Mouse (Mus musculus): ENCODE results near the gene Adrb1.

Adrb1 gene

GRCm38 (mm10) chr19:56691103-56691502, 30.9 kb upstream of the Adrb1 start:
- TF ChIP-seq GATA4 (IDR thresholded peaks at IDR 0.05; ENCODE audit: insufficient replicate concordance, low read length) = no peak

- TF ChIP-seq GATA4 (IDR thresholded peaks at IDR 0.05; ENCODE audit: insufficient replicate concordance, low read length) = no peak
Measured at GRCm38 (mm10) chr19:56692451-56692850, 29.5 kb upstream of the Adrb1 start.

DNA sequence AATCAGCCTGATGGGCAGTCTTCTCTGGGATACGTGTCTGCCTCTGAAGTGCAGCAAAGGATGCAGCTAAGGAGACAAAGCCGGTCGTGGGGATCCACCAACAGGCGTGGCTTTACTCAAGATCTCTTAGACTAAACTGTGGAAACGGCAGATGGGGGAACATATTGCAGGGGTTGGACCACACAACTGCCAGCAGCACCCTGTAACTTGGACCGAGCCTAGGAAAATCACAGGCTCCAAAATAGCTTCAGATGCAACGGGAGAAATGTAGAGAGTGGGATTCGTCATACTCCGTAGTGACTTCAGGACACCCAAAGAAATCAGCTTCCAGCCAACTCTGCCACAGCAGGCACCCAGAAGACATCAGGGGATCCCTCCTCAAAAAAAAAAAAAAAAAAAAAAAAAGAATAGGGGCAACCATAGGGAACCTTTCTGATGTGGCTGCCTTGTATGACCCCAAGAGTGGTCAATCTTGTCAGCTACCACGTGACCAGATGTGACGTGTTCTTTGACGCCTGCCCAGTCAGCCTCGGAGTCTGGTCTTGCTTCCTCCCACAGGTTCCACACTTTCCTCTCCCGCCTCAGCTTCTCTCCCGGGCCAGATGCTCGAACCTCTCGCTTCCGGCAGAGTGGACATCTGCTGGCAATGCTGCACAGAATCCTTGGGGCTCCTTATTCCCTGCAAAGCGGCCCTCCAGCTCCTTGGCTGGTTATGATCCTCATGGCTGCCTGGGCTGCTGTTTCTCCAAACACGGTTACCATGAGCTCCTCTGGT, 24.4 kb upstream of the Adrb1 start:
- TF ChIP-seq GATA4 (IDR thresholded peaks at IDR 0.05; ENCODE audit: insufficient replicate concordance, low read length) = no peak

GRCm38 (mm10) chr19:56700848-56701247, 21.2 kb upstream of the Adrb1 start:
- TF ChIP-seq GATA4 (IDR thresholded peaks at IDR 0.05; ENCODE audit: insufficient replicate concordance, low read length) = no peak

DNA sequence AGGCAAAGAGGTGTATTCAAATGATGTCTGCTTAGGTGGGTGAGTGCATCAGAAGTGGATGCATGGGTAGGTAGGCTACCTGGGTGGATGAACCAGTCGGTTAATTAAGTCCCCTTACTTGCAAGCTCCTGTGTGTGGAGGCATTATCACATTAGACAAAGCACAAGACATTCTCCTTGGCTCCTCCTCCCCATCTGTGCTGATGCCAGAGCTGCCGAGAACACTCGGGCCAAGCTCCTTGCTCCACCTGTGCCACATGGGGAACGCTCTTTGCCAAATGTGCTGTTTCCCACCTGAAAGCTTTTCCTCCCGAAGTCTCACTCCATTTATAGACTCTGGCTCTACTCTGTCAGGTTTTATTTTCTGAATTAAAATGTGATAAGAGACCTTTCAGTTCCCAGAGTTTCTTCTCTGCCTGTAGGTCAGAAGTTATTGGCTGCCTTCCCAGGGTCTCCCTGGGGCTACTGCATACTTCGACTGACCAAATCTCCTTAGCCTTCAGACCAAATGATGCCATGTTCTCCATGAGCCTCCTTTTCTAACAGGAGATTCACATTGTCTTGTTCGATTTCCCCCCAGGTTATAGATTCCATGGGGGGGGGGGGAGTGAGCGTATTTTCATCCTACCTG, 20.5 kb upstream of the Adrb1 start:
- no peak for TF ChIP-seq GATA4 (IDR thresholded peaks at IDR 0.05; ENCODE audit: insufficient replicate concordance, low read length)

- TF ChIP-seq GATA4 (IDR thresholded peaks at IDR 0.05; ENCODE audit: insufficient replicate concordance, low read length) = no peak
Measured at GRCm38 (mm10) chr19:56702039-56702438, 20.0 kb upstream of the Adrb1 start.

DNA sequence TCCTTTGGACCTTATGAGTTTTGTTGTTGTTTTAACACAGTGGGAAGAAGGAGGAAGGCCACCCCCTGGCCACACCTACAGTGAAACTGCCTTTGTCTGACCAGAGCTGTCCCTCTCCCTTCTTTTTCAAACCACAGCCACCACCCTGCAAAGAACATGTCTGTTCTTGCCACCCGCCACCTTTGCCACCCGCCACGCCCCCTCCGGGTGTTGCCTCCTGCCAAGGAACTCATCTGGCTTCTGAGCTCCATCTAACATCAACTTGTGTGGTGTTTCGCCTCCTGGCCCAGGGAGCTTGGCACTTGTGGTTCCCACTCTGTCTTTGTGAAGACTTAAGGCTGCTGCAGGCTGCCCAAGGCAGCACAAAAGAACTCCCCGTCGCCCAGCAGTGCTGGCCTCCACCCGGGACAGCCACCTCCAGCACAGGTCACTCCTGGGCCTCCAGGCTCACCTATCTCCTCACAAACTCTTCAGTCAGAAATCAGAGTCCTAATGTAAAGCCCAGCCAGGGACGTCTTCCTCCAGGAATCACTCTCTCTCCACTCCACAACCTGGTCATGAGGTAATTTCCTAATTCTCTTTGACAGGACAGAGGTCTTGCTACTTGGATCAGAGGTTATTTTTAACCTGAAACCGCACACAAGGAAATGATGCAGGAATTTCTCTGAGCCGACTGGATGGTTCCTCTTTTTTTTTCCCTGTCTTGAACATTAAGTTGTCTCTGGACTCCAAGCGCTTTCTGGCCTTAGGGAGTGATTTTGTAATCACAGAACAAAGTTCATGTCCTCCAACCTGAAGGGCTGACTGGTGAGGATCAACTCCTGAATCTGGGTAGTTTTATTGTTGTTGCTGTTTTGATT, 18.5 kb upstream of the Adrb1 start:
- TF ChIP-seq GATA4 (IDR thresholded peaks at IDR 0.05; ENCODE audit: insufficient replicate concordance, low read length) = no peak

DNA sequence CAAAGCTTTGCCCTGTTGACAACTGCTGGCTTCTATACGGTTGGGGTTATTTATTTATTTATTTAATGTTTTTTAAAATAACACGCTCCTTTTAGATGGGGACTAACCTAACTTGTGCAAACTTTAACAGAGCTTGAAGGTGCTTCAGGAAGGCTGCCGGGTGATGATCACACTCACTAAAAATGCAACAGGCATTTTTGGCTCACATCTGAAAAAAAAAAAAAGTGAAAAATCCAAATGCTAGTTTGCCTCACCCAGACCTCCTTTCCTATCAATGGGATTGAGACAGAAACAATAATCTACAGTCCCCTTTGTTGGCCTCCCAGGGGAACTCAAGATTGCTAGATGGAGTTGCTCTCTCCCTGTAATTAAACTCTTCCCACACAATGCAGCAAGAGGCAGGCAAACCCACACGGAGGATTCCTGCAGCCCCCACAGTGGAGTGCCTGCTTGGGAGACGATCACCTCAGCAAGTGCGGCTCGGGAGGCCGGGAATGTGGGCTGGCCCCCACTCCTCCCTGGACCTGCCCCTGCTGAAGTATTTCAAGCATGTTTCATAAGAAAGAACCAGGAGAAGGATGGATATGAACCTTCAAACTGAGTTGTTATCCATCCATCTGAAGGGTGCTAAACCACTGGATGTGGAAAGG, 16.8 kb upstream of the Adrb1 start:
- no peak for TF ChIP-seq GATA4 (IDR thresholded peaks at IDR 0.05; ENCODE audit: insufficient replicate concordance, low read length)

GRCm38 (mm10) chr19:56708794-56709193, 13.2 kb upstream of the Adrb1 start:
- no peak for TF ChIP-seq GATA4 (IDR thresholded peaks at IDR 0.05; ENCODE audit: insufficient replicate concordance, low read length)

DNA sequence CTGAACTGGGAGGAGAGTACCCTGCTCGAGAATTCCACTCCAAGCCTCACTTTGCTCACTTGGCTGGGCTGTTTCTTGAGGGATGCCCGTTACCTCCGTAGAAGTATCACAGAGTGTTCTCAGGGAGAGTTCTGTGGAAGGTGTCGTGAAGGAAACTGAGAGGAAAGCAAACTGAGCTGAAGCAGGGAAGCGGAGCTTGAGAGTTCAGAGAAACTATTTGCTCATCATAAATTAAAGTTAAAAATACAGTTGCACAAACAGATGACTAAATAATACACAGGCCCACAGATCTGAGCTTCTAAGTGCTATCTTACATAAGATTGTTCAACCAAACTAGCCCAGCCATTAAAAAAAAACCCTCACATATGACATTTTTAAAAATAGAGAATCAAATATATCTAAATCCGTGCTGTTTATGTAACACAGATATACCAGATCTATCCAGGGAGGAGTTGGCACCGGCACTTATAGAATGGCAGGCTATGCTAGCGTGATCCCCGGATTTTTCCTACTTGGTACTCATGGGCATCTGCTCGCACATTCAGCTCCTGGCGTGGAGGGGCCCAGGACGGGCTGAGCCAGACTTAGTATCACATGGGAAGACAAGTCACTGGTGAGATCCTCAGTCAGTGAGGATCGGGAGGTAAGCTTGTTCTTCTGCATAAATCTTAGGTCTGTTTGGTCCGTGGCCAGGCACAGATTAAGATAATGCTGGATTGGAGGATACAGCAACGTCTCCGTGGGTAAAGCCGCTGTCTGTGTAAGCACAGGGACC, 11.7 kb upstream of the Adrb1 start:
- TF ChIP-seq GATA4 (IDR thresholded peaks at IDR 0.05; ENCODE audit: insufficient replicate concordance, low read length) = no peak

GRCm38 (mm10) chr19:56713613-56714012, 8.4 kb upstream of the Adrb1 start:
- no peak for TF ChIP-seq GATA4 (IDR thresholded peaks at IDR 0.05; ENCODE audit: insufficient replicate concordance, low read length)

- TF ChIP-seq GATA4 (IDR thresholded peaks at IDR 0.05; ENCODE audit: insufficient replicate concordance, low read length) = no peak
Measured at GRCm38 (mm10) chr19:56714661-56715170, 7.3 kb upstream of the Adrb1 start.

- no peak for TF ChIP-seq GATA4 (IDR thresholded peaks at IDR 0.05; ENCODE audit: insufficient replicate concordance, low read length)
Measured at GRCm38 (mm10) chr19:56718046-56718445, 4.0 kb upstream of the Adrb1 start.

GRCm38 (mm10) chr19:56720882-56721281, 1.1 kb upstream of the Adrb1 start:
- TF ChIP-seq GATA4 (IDR thresholded peaks at IDR 0.05; ENCODE audit: insufficient replicate concordance, low read length) = no peak
